Mouse (Mus musculus) liver, postnatal 0 days (tissue): ENCODE results near the gene Prph.

Source experiments
- CTCF ChIP-seq: sonication (generic); IDR thresholded peaks from 2 replicates; pipeline ENCODE4 v1.5.1; 2016; ENCODE audit warnings: antibody characterized with exemption, low read depth
- EP300 ChIP-seq: IDR thresholded peaks from 2 replicates; pipeline ENCODE4 v1.6.1; 2016; ENCODE audit warnings: antibody characterized with exemption, low read depth, mild to moderate bottlenecking

DNA sequence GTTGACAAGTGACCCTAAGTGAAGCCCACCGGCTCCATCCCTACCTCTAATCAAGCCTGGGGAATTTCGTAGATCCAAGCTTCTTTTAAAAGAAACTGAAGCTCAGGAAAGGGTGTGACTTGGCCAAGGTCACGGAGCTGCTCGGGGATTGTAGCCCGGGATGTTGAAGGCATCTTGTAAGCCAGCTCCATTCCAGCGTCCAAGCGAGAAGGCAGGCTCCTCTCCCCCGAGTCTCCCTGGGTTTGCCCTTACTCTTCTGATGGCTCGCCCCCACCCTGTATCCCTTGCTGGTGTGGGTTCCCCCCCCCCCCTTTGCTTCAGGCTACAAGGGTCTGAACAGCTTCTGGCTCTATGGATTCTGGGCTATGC, 43.5 kb downstream of the Prph start:
- TF ChIP-seq CTCF: no peak
- no peak for TF ChIP-seq EP300
